Mouse (Mus musculus): ENCODE measurements around the gene Gm49388.
"Not testable (repeated sequence)": the region's sequence is repeated elsewhere in the genome, so short reads cannot be mapped to it uniquely, and the experiment has no call there.

The Gm49388 gene

GRCm38 (mm10) chr7:127768346-127768996, 16.9 kb upstream of the Gm49388 start:
- DNase-seq (ENCODE audit: low read depth, low spot score) = no peak

GRCm38 (mm10) chr7:127768997-127769593, 16.3 kb upstream of the Gm49388 start:
- peak; percentile 94 for DNase-seq (ENCODE audit: low read depth, low spot score)

GRCm38 (mm10) chr7:127769651-127770038, 15.8 kb upstream of the Gm49388 start, which contains the start of gene Orai3:
Orai3 (plus strand) TSS chr7:127769815.
- DNase-seq (ENCODE audit: low read depth, low spot score) = no peak

DNA sequence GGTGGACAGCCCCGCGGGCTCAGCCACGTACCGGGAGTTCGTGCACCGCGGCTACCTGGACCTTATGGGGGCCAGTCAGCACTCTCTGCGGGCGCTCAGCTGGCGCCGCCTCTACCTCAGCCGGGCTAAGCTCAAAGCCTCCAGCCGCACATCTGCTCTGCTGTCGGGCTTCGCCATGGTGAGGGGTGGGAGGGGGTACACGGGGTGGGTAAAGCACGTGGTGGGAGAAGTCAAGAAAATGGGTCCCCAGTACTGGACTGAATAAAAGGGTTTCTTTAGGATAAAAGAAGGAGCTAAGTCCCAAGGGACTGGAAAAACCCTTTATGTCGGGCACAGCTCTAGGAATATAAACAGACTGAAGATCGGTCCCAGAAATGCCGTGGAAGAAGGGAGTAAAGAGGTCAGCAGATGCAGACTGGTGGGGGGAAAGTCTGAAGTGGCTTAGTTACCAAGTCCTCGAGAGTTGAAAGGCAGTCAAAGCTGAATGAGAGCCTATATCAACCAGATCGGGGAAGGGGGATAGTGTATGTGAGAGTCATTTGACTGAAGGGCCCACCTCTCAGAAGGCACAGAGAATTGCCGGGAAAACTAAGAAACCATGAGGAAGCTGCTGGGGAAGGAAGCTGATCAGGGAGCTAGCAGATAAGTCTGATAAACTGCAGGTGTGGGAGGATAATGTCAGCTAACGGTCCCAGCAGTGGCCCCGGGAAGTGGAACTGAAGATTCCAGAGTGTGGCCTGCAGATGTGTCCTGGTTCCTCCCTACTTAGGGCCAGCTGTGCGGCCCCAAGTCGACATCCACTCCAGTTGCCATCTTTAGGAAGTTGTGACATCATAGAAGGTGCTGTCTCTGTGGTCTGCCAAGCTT, 15.1 kb upstream of the Gm49388 start:
- DNase-seq (ENCODE audit: low read depth, low spot score) = no peak

GRCm38 (mm10) chr7:127771262-127771661, 14.1 kb upstream of the Gm49388 start:
- no peak for DNase-seq (ENCODE audit: low read depth, low spot score)

- DNase-seq (ENCODE audit: low read depth, low spot score) = no peak
Measured at GRCm38 (mm10) chr7:127772080-127772479, 13.3 kb upstream of the Gm49388 start.

- no peak for DNase-seq (ENCODE audit: low read depth, low spot score)
Measured at GRCm38 (mm10) chr7:127772557-127772956, 12.9 kb upstream of the Gm49388 start.

GRCm38 (mm10) chr7:127773664-127774384, 11.6 kb upstream of the Gm49388 start:
- DNase-seq (ENCODE audit: low read depth, low spot score) = peak; percentile 71

DNA sequence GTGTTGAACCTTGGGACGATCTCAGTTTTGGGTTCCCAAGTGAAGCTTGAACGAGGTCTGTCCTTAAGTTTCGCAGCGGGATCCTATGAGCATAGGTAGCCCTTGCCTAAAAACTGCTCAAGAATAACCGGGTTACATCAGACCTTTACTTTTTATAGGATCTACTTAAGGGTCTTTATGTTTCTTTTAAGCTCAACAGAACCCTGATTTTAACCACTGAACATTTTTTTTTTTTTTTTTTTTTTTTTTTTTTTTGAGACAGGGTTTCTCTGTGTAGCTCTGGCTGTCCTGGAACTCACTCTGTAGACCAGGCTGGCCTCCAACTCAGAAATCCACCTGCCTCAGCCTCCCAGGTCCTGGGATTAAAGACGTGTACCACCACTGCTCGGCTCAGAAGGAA, 9.6 kb upstream of the Gm49388 start:
- DNase-seq (ENCODE audit: low read depth, low spot score) = not testable (repeated sequence)

DNA sequence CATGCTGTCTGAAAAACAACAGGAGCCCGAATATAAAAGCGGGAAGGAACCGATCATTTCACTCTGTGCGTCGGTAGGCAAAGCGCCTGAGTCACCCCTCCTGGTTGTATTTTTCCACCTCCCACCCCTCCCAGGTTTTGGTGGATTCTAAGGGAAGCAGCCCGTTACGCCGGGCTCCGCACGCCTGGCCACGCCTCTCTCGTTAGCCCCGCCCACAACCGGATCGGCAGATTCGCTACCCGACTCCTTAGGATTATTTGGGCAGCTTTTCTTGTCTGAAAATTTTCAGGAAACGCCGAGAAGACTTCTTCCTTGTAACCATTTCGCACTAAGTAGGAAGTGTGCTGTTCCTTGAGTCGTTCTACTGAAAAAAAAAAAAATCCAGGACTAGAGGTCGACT, 9.0 kb upstream of the Gm49388 start, which contains the start of gene Setd1a:
TSS of gene Setd1a (plus strand) at position 245 of the 400 bp plus-strand sequence.
- peak; percentile 55 for DNase-seq (ENCODE audit: low read depth, low spot score)

DNA sequence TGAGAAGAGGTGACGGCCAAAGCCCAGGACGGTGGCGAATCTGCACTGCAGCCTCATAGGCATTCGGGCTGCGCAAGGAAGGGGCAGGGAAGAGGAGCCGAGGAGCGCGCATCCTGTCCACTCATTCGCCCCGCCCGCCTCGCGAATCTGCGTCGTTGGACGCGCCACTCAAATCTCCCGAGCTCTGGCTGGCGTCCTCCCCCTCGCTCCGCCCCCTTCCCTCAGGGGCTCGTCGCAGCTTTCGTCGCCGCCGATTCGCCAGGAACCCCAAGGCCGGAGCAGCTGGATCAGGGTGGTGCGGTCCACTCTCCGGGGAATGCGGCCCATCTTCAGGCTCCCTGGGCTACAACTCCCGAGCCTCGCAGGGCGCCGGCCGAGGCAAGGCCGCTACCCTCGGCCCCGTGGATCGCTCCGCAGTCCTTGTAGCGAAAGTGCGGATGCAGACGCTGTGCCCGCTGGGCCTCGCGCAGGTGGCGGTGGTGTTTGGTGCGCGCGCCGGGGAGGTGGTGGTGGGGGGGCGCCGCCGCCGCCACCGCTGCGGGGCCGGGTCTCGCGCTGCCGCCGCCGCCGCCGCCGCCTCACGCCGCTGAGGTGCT, 8.4 kb upstream of the Gm49388 start:
- peak; percentile 85 for DNase-seq (ENCODE audit: low read depth, low spot score)

DNA sequence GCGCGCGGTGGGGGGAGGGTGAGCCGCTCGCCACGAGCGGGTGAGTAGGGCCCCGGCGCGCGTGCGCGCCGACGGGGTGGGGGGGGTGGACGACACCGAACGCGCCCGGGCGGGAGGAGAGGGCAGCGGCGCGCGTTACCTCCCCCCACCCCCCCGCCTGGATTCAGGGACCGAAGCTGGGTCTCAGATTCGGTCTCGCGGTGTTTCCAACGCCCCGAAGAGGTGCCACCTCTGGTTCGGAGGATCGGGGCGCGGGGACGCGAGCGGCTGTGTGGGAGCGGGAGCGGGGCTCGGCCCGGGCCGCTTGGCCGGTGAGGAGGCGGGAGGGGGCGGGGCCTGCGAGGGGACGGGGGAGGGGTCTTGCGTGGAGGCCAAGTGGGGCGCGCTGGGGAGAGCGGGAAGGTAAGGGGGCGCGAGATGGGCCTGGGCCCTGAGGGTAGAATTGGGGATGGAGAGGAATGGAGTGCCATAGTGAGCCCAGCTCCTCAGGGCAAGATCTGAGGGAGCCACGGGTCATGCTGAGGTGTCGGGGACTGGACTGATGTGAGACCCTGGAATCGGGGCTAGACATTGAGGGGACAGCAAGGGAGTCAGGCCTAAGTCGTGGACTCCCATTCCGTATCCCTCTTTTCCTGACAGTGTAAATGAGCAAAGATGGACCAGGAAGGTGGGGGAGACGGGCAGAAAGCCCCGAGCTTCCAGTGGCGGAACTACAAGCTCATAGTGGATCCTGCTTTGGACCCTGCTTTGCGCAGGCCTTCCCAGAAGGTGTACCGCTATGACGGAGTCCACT, 7.7 kb upstream of the Gm49388 start:
- no peak for DNase-seq (ENCODE audit: low read depth, low spot score)

- DNase-seq (ENCODE audit: low read depth, low spot score) = no peak
Measured at GRCm38 (mm10) chr7:127778350-127778749, 7.1 kb upstream of the Gm49388 start.

GRCm38 (mm10) chr7:127797076-127797845, 11.9 kb downstream of the Gm49388 start:
- no peak for DNase-seq (ENCODE audit: low read depth, low spot score)

DNA sequence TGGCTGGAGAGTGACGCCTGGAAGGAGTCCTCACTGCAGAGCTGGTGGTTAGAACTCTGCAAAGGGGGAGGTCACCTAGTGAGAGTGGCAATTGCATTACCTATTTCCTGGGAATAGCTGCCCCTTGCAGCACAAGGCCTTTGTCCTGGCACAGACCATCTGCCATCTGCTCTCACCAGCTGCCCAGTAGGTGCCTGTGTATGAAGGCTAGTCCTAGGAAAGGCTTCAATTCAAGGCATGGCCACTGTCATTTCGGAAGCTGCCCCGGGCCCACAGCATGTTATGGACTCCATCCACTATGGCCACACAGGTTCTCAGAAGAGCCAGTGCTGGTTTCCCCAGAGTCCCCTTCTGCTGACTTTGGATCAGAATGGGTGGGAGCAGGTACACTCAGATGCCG, 13.2 kb downstream of the Gm49388 start:
- DNase-seq (ENCODE audit: low read depth, low spot score) = no peak

- DNase-seq (ENCODE audit: low read depth, low spot score) = no peak
Measured at GRCm38 (mm10) chr7:127799211-127799610, 13.8 kb downstream of the Gm49388 start.

DNA sequence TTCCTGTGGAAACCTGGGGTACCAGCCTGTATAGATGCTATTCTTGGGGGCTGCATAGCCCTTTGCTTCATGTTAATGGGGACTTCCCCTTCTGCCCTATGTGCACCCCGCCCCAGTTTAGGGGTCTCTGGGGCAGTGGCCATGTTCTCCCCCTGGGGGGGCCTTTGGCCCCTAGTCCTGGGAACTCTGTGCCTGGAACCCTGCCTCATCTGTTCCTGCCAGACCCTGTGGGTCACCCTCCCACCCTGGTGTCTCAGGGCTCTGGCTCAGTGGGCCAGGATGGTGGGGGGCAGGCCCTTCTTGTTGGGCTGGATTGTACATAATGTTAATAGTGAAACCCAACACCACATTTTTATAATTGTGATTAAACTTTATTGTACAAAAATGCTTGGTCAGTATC, 14.3 kb downstream of the Gm49388 start:
- no peak for DNase-seq (ENCODE audit: low read depth, low spot score)

DNA sequence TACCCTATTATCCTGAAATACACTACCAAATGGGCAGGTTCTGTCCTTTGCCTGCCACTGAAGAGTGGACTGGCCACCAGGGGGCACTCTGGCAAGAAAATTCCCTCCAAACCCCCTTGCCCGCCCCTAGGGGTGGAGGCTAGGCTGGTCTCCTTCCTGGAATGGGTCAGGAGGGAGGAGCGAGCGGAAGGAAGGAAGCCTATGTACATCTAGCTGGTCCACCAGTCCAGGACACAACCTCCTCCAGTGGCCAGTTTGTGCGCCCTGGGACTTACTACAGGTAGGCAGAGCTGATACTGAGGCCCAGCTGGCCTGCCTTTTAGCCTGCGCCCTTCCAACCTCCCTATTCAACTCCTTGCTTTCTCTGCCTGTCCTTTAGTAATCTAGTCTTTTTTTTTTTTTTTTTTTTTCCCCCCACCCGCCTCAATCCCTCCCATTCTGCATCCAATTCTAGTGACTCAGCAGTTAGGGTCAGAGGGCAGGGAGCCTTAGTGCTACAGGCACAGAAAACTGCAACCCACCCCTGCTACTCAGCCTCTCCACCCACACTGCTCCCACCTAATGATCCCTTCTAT, 15.1 kb downstream of the Gm49388 start, which contains the start of gene Hsd3b7:
TSS of gene Hsd3b7 (plus strand) at position 170 of the 575 bp plus-strand sequence.
- peak; percentile 70 for DNase-seq (ENCODE audit: low read depth, low spot score)

GRCm38 (mm10) chr7:127801010-127801621, 15.7 kb downstream of the Gm49388 start:
- no peak for DNase-seq (ENCODE audit: low read depth, low spot score)

Data from WW6 (cell line).